Mouse (Mus musculus): ENCODE results near the gene Gng8.

- no peak for TF ChIP-seq TCF12 (IDR thresholded peaks at IDR 0.05; ENCODE audit: insufficient read depth, poor library complexity, severe bottlenecking)
- no peak for TF ChIP-seq E2F4 (IDR thresholded peaks at IDR 0.05; ENCODE audit: insufficient read depth)
- no peak for TF ChIP-seq POLR2A (IDR thresholded peaks at IDR 0.05; ENCODE audit: insufficient read length, low read depth)
- no peak for TF ChIP-seq USF1 (IDR thresholded peaks at IDR 0.05; ENCODE audit: low read depth)
- TF ChIP-seq MYOG (IDR thresholded peaks at IDR 0.05; ENCODE audit: control insufficient read depth in 1 of 3, insufficient read depth in 1 of 3, insufficient read length in 2 of 3, low read depth in 2 of 3): no peak
- no peak for TF ChIP-seq MAX (IDR thresholded peaks at IDR 0.05; ENCODE audit: low read depth)
- no peak for TF ChIP-seq CEBPB (IDR thresholded peaks at IDR 0.05; ENCODE audit: insufficient read depth, poor library complexity, severe bottlenecking)
- TF ChIP-seq POLR2AphosphoS2 (IDR thresholded peaks at IDR 0.05; ENCODE audit: insufficient read length, low read depth): no peak
These were observed 2.0 kb downstream of the Gng8 start for GRCm38 (mm10) chr7:16893612-16894011.
